Mouse (Mus musculus): ENCODE data around the gene Arl13a. TPM values are rescaled to one million over a fixed set of nuclear protein-coding genes. Genes with fewer than 3 reads are reported as not detected.

The Arl13a gene
- total and polyA plus RNA-seq, 3 experiments, result not detected

Other genes starting within 250 kb of the Arl13a start
- gene Sytl4, start 205.7 kb upstream of the Arl13a start, total RNA-seq (2021), result 10 to 100 TPM; 12.7 to 16.0 TPM
- gene Sytl4, start 205.7 kb upstream of the Arl13a start, polyA plus RNA-seq (2012; rRNA removed), result 0.73 and 0.96 TPM in 2 replicates
- 10 to 100 TPM; 30.8 to 38.0 TPM for gene Cstf2, start 128.3 kb upstream of the Arl13a start, total RNA-seq (2021)
- 10.0 and 23.7 TPM in 2 replicates for gene Cstf2, start 128.3 kb upstream of the Arl13a start, polyA plus RNA-seq (2012; rRNA removed)
- 1 to 10 TPM in 1 of 2 experiments, under 1 TPM in 1; 0.69 to 1.0 TPM for gene Xkrx, start 25.4 kb upstream of the Arl13a start, total RNA-seq (2021)
- 0.42 and 0.49 TPM in 2 replicates for gene Xkrx, start 25.4 kb upstream of the Arl13a start, polyA plus RNA-seq (2012; rRNA removed)
- under 1 TPM in 1 of 2 experiments, not detected in 1; 0.86 TPM for gene Nox1, start 34.5 kb downstream of the Arl13a start, total RNA-seq (2021)
- not detected in 2 replicates for gene Nox1, start 34.5 kb downstream of the Arl13a start, polyA plus RNA-seq (2012; rRNA removed)
- 10 to 100 TPM; 35.7 to 48.7 TPM for gene Trmt2b, start 89.5 kb downstream of the Arl13a start, total RNA-seq (2021)
- 5.2 and 6.3 TPM in 2 replicates for gene Trmt2b, start 89.5 kb downstream of the Arl13a start, polyA plus RNA-seq (2012; rRNA removed)
- 100 to 1,000 TPM; 189 to 314 TPM for gene Tmem35a, start 107.7 kb downstream of the Arl13a start, total RNA-seq (2021)
- gene Tmem35a, start 107.7 kb downstream of the Arl13a start, polyA plus RNA-seq (2012; rRNA removed), result 122 and 133 TPM in 2 replicates
- 1 to 10 TPM; 2.2 to 3.5 TPM for gene Cenpi, start 120.6 kb downstream of the Arl13a start, total RNA-seq (2021)
- gene Cenpi, start 120.6 kb downstream of the Arl13a start, polyA plus RNA-seq (2012; rRNA removed), result 0.25 TPM in 2 replicates
- under 1 TPM; 0.35 to 0.41 TPM for gene Drp2, start 217.1 kb downstream of the Arl13a start, total RNA-seq (2021)
- gene Drp2, start 217.1 kb downstream of the Arl13a start, polyA plus RNA-seq (2012; rRNA removed), result 0.11 and 0.13 TPM in 2 replicates